Mouse (Mus musculus) right cerebral cortex, adult 18-20 months (tissue): Measurements from ENCODE around the gene Tnc.
A peak's percentile ranks its signal among the peaks of the same experiment; 100 is the strongest.
"Not testable (repeated sequence)": the region's sequence is repeated elsewhere in the genome, so short reads cannot be mapped to it uniquely, and the experiment has no call there.

Source experiments
- DNase-seq: peaks from one replicate; pipeline ENCODE4 v3.0.0; 2022; ENCODE audit warnings: mixed read lengths

Tnc gene

DNA sequence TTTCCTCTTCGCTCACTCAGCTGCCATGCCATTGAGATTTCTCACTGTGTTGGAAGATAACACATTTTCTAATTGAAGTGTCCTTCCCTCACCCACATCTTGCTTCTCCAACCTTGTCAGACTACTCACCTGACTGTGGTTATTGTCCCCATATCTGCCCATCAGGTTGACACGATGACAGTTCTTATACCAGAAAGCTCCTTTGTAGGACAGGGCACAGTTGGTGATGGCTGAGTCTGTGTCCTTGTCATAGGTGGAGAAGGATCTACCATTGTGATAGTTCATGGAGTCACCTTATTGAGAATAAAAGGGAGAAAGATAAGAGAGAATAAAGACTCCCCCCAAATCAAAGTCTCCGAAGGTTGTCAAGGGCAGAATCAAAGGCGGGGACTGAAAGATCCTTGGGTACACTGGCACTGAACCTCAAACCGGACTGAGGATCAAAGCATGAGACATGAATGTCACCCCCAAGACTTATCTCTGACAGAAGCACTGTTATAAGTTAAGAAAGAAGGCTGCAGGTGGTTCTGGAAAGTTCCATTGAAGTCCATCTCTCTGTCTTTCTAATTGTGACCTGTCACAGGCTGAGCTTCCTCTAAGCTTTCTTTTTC is 84.9 kb downstream of the Tnc start:
- no peak for DNase-seq

DNA sequence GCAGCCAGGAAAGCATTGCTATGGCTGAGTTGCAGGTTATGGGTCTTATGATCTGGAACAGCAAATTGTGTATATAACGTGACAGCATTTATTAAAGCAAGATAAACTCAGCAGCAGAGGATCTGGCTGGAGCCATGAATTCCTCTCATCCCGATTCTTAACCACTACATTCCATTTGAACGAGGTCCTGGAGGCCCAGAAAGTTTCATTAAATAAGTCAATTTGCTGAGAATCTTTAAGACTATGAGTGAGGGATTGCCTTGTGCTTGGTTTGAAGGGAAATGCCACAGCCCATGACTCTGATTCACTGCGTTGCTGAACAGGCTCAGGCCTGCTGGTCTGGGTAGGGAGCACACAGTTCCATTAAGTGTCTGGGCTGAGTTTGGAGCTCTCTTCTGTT is 88.2 kb downstream of the Tnc start:
- DNase-seq: no peak

DNA sequence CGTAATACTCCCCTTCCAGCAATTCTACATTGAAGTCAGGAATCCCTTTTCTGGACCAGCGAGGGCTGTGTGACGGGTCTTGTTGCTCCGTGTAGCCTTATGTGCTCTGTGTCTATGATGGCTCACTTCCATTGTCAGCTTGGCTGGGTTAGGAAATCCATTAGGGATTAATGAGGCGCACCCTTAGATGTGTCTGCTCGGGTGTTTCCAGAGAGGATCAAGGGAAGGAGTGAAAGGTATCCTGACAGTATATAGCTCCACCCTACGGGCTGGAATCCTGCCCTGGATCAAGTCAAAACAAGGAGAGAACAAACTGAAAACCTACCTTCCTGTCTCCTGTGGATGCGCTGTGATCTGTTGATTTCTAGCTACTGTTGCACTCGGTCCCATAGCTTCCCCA is 96.8 kb downstream of the Tnc start:
- DNase-seq: no peak

GRCm38 (mm10) chr4:63948688-63949073 is 98.1 kb downstream of the Tnc start:
- not testable (repeated sequence) for DNase-seq

DNA sequence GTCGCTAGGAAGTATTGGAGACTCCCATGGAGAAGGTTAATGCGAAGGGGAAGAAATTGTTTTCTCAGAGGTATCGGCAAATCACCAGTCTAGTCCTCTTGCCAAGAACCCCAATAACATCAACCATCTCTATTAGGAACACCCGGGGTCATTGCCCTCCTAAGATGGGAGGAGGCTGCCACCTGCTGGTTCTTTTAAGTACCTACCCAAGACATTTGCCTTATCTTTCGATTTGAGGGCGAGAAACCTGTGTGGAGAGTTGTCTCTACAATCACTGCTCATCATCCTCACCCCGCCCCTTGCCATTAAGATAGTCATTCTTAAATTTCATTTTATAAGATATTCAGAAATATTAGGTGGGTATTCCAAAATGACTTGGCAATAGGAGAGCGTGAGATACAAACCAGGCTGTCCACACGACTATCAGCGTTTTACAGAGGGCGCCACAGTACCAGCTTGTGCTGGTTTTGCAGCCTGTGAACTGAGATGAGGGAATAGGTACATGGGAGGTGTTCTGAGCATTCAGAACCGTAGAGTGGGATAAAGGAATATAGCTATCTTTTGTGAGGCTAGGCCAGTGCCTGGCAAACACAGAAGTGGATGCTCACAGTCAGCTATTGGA is 98.6 kb downstream of the Tnc start:
- DNase-seq: peak; percentile 52

- no peak for DNase-seq
Observed at GRCm38 (mm10) chr4:63943813-63944212, 103.0 kb downstream of the Tnc start.

GRCm38 (mm10) chr4:63942875-63943274 is 103.9 kb downstream of the Tnc start:
- no peak for DNase-seq

- DNase-seq: no peak
Observed at GRCm38 (mm10) chr4:63941420-63941819, 105.4 kb downstream of the Tnc start.

DNA sequence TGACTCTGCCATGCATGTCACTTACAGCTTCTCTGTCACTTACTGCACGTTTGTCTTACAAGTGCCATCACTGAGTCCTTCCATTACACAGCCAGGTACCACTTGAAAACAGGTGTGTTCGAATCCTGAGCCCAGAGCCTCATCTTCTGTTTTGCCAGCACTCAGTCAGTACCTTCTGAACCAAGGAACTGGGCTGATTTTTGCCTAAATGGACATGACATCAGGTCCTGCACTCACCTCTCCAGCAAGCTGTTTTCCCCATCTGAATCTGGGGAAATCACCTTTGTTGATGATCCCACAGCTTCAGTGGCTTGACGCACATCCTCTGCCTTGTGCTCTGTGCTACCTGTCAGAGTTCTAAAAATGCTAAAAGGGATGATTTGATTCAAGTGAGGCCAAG is 107.4 kb downstream of the Tnc start:
- no peak for DNase-seq

- DNase-seq: no peak
Observed at GRCm38 (mm10) chr4:63935960-63936359, 110.9 kb downstream of the Tnc start.

- no peak for DNase-seq
Observed at GRCm38 (mm10) chr4:63935314-63935713, 111.5 kb downstream of the Tnc start.

- no peak for DNase-seq
Observed at GRCm38 (mm10) chr4:63930863-63931262, 116.0 kb downstream of the Tnc start.

GRCm38 (mm10) chr4:63929490-63929889 is 117.3 kb downstream of the Tnc start:
- no peak for DNase-seq

DNA sequence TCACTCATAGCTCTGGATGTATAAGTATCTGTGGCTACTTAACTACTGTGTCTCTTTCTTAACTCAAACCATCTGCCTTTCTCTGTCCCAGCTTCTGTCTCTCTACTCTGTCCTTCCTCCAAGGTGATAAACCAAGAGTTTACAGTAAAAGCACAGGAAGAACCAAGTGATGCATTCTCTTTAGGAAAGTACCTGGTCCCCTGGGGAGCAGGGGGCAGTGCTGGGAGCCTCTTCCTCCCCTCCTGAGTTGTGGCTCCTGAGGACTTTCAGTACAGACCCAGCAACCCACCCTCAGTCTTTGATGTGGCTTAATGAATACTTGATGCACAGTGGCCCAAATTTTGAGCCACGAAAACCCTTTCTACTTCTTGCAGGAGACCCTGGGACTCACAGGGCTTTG is 118.6 kb downstream of the Tnc start:
- DNase-seq: no peak

DNA sequence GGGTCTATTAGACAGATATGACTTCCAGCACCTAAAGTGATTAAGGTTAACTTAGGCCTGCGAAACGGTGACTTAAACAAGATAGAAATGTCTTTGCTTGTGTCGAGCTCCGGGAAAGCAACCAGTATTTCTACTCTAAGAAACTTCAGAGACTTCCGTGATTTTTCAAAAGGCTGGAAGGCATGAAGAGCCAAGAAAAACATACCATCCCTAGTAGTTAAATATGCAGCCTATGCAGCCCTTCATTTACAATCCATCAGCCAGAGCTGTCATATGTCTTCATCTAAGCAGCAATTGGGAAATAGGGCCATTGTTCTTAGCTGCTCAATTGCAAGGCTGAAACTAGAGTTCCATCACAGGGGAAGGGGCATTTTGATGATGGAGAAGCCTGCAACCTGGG is 129.6 kb downstream of the Tnc start:
- DNase-seq: no peak

- no peak for DNase-seq
Observed at GRCm38 (mm10) chr4:63916753-63917152, 130.1 kb downstream of the Tnc start.

DNA sequence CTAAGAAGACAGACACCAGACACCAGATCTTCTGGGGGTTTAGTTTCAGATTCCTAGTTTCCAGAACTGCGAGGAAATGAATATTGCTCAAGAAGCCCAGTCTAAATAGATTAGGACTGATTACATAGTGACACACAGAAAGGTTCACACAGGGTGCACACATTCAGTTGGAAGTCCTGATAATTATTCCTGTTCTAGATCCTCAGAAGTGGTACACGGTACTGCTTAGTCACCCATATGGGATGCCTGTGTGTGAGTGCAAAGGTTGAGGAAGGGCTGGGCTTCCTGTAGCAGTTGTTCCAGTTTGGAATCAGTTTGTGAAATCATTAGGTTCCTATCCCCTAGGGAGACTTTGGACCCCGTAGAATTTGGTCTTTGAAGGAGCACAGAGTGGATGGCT is 130.5 kb downstream of the Tnc start:
- no peak for DNase-seq
